Mouse (Mus musculus) left cerebral cortex, postnatal 36 days (tissue): ENCODE results near the gene Arid5a. TPM values are rescaled to one million over a fixed set of nuclear protein-coding genes. Genes with fewer than 3 reads are reported as not detected.

Experiments
- DNase-seq, 2 experiments: peaks; one replicate each; pipeline ENCODE4 v3.0.0; 2021 to 2022; ENCODE audit warnings: low spot score in 2 of 2, mixed read lengths in 1 of 2
- intact Hi-C: fragments of 180-260 bp; cut with DNase I; formaldehyde crosslinking; loops from one replicate; pipeline ENCODE4 v1.15.1; 2025
- total RNA-seq, 2 experiments: library from RNA; stranded (reverse); gene quantifications; 2 replicates each; pipeline ENCODE4 v1.2.3; 2021

Arid5a gene
- total RNA-seq, 2 experiments from 2014 or later = 14.5 to 14.8 TPM

DNA sequence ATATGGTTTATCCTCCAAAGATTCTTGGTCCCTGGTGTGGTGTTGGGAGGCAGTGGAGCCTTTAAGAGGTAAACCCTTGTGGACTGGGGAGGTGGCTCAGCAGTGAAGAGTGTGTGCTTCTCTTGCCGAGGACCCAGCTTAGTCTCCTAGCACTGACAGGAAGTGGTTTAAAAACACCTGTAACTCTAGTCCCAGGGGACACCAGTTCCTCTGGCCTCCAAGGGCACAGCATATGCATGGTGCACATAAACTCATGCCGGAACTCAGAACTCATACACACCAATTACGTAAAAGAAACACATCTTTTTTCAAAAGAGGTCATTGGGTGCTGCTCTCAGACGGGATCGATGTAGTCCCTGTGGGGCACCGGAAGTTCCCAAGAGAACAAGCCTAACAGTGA is 25.7 kb upstream of the Arid5a start:
- no peak for DNase-seq
- intact Hi-C loops = no loop called here

GRCm38 (mm10) chr1:36293470-36293869 is 14.1 kb upstream of the Arid5a start:
- no peak for DNase-seq
- intact Hi-C loops = no loop called here

DNA sequence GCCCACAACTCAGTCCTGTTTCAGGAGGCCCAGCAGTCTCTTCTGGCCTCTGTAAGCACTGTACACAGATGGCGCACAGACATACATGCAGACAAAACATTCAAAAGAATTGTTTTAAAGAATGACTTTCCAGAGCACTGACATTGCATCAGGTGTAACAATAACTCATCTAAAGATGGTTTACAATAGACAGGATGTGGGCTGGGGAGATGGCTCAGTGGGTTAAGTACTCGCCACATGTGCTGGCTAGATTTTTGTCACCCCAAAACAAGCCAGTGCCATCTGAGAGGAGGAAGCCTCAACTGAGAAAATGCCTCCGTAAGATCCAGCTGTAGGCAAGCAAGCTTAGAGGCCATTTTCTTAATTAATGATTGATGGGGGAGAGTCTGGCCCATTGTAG is 13.1 kb upstream of the Arid5a start:
- intact Hi-C loops = no loop called here

DNA sequence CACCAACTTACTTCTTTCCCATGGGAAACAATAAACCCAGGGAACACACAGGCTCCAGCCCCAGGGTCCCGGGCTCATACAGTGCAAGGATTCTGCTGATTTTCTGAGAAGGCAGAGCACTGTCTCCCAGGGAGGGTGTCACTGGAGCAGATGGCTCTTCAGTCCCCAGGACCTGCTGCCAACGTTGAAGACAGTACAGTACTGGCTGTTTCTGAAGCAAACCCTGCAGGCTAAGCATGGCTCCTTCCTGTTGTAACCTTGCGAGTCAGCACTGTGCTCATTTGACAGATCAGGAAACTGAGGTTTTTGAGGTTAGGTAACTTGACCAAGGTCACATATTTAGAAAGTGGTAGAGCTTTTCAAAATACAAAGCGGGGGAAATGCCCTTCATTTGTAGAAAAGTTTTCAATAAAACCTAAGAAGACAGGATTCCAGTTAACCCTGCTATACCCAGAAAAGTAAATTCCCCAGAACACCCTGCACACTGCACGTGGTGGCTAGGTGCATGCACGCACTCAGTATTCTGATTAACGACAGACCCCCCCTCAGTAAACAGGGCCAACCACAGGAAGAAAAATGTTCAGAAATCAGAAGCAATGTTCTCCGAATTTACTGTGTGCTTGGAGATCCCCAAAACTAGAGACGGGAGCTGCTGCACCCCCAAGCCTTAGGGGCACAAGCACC is 10.9 kb upstream of the Arid5a start:
- no peak for DNase-seq
- intact Hi-C loops = no loop called here

More for the DNA sequence above, 13.1 kb upstream of the Arid5a start:
- DNase-seq = no peak

DNA sequence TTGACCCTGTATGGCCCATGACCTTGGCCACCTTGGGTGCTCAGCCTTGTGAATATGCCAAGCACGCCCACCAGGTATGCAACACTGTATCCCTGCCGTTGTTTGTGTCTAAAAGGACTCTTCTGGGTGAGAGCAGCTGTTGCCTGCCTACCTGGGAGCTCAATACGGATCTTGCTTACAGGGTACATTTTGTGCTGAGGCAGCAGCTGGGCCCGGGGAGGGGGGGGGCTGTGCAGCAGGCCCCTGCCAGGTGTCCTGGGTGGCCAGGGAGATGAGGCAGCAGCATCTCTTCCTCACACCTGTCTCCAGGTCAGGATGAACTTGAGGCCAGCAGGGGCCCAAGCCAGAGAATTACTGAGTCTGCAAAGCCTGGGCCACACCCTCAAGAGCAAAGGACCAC is 9.4 kb upstream of the Arid5a start:
- no peak for DNase-seq
- intact Hi-C loops = no loop called here

GRCm38 (mm10) chr1:36299126-36299525 is 8.4 kb upstream of the Arid5a start:
- no peak for DNase-seq
- intact Hi-C loops = no loop called here

DNA sequence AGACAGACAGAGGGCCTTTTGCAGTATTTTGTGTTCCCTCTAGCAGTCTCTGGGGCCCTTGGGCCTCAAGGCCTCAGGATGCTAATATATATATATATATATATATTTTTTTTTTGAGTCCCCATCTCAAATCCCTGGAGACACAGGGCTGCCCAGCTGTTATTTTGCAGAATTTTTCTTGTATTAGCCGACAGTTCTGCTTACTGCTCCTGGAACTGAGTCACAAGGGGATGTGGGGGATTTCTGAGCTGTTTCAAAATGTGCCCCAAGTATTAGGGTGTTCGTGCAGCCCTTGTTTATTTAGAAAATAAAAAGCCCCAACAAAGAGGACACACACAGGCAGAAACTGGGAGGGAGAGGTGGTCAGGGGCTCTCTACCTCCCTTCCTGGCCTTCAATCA is 7.9 kb upstream of the Arid5a start:
- intact Hi-C loops = no loop called here

DNA sequence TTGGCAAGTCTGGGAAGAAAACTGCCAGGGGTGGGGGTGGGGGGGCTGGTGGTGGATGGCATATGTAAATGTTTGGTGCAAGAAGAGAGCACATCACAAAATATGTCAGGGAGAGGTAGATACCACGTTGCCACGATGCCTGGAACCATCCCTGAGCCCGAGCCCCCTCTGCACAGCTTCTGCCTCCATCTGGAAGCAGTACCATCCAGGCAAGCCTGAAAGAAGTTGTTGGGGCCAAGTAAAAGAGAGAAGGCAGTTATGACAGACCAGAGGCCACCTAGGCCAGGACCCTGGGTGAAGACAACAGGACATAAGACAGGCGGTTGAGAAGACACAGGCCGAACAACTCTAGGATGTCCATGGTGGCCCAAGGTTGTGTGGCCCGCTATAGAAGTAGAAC is 7.0 kb upstream of the Arid5a start:
- intact Hi-C loops = no loop called here
- DNase-seq = no peak

More for the DNA sequence above, 7.9 kb upstream of the Arid5a start:
- no peak for DNase-seq

DNA sequence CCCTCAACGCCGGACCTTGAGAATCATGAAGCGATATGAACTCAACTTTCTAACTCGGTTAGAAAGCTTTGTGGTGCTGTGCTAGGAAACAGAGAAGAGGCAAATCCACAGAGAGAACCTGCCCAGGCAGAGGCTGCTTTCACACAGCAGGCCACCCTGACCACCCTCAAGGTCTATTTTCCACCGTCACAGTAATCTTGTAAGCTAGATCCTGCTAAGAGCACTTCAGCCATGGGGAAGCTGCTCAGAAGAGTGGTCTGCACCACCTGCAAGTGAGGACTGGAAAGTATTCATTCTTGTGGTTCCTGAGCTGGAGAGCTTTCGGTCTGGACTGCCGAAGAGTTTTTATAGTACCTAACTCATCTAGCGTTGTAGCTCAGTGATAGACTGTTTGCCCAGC is 5.3 kb upstream of the Arid5a start:
- intact Hi-C loops = no loop called here
- no peak for DNase-seq

- no peak for DNase-seq
- intact Hi-C loops = no loop called here
Observed at GRCm38 (mm10) chr1:36302957-36303356, 4.6 kb upstream of the Arid5a start.

DNA sequence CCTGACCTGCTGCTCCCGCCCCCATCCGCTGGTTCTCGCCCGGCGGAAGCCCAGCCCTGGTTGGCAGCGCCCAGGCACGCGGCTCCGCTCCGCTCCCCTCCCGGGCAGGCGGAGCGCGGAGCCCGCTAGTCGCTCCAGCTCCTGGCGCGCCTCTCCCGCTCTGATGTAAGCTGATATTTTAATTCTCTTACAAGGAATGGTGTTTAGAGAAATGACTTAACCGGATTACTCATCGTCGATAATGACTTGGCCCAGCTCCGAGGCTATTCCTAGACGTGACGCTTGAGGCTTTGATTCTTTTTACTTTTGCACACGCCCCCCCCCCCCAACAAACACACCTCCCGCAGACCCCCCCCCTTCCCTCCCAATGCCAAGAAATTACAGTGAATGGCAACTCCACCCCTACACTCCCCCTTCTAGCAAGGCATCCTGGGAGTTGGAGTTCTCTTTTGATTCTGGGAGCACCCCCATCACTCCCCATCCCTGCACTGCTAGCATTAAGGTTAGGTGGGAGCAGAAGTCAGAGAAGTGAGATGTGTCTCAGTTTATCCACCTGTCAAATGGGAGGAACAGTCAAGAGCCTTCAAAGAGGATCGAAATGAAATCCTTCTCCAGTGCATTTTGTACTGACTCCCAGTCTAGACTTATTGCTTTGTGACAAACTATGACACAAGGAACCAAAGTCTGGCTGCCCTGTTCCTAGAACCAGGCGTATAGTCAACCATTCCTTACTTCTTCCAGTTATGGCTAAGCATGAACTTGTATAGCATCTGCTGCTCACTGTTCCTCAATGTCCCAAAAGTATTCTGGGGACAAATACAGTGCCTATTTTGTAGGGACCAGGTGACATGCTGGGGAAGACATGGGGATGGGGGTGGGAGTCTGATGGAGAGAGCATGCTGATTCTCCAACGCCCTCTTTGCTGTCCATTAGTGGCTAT is 3.9 kb upstream of the Arid5a start:
- intact Hi-C loops = no loop called here
- DNase-seq = peak; percentile 78 to 79

DNA sequence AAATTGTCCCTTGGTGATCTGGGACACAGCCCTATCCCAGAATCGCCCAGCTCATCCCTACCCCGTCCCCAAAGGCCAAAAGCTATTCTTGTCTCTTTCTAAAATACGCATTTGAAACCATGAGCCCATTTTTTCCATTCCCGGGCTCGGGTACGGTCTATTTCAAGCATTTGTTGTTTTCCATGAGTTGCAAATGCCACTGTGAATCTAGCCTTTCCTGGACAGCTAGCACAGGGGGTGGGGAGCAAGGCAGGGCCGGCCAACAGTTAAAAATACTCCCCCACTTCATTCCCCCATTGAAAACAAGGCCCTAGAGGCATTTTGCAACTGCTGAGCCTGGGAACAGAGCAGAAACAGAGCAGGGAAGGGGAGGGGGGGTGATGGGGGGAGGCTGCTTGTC is 2.8 kb upstream of the Arid5a start:
- intact Hi-C loops = no loop called here

GRCm38 (mm10) chr1:36306120-36306519 is 1.4 kb upstream of the Arid5a start:
- intact Hi-C loops = no loop called here
- DNase-seq = no peak

More for the DNA sequence above, 2.8 kb upstream of the Arid5a start:
- DNase-seq = no peak

DNA sequence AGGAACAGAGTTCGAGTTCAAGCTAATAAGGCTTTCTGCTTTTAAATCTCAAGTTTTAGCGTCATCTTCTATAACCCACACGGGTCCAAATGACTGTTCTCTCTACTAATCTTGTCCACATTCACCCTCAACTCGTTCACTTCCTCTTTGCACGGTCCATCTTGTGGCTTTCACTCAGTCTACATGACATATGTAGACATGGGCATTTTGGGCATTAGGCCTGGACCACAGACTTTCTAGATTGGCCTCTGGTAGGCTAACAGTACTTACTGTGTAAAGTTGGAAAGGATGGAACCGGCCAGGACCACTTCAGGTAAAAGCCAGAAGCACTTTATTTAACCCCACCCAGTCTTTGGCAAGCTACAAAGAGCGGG is 425 bp upstream of the Arid5a start:
- DNase-seq = no peak
- intact Hi-C loops = no loop called here

DNA sequence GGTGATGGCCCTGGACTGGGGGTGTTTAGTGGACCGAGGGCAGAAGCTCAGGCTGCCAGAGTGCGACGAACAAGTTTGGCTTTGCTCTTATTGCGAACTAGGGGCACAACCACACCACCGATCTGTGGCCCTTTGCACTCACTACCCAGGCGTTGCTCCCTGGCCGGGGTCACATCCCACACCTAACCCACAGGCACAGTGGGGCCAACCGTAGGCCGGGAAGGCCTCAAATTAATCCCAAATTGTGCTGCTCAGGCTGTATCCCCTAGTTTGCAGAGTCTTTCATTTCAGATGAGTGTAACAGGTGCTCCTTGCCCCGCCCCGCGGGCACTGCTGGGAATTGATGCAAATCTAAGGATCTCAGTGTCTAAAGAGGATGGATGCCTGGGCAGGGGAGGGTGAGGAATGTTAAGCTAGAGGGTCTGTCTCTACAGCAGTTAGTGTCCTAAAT is 943 bp downstream of the Arid5a start:
- no peak for DNase-seq
- intact Hi-C loops = no loop called here

- no peak for DNase-seq
- intact Hi-C loops = no loop called here
Observed at GRCm38 (mm10) chr1:36308966-36309475, 1.5 kb downstream of the Arid5a start.

DNA sequence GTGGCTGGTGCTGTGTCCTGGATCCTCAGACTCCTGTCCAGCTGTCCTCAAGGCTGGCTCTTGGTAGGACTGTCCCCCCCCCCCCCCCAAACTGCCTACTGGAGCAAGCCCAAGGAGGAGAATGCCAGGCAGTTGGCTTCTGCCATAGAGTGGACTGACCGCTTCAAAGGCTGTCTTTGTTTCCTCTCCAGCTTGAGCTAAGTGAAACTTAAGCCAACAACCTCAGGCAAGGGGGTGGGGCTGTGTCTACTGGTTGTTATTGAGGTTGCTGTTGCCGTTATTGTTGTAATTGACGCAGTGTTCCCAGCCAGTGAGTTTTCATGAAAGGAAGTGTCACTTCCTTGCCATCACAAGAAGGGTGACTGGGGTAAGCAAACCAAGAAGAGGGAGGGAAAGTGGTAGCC is 2.0 kb downstream of the Arid5a start:
- intact Hi-C loops = no loop called here
- peak in 1 of 2 experiments; percentile 36 for DNase-seq

DNA sequence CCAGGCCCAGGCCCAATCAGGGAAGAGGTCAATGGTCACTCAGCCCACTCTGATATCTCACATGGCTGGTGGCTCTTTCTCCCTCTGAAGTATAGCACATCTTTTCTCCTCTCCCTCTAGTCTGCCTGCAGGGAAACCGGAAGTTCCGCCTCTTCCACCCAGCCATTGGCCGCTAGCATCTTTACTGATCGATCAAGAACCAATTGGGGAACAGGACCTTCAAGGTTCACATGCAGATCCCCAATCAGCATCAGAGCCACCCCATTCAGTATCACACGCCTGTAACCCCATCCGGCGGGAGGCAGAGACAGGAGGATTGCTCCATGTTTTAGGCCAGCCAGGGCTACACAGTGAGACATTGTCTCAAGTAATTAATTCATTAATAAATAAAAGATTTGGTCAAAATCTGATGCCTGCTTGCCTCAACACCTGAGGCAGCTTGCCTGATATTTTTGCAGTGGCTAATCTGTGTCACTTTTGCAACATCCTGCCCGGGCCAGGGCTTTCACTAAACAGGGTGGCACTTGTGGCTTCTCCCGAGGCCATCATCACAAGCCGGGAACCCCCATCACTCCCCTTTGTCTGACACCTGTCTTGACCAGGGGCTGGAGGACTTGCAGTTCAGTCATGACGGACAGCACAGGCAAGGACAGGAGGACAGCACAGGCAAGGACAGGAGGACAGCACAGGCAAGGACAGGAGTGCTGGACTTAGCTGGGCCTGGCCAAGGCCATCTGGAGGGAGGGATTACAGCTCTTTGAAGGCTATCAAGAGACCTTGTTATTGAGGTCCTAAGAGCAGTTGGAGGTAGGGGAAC is 7.6 kb downstream of the Arid5a start:
- DNase-seq = no peak

DNA sequence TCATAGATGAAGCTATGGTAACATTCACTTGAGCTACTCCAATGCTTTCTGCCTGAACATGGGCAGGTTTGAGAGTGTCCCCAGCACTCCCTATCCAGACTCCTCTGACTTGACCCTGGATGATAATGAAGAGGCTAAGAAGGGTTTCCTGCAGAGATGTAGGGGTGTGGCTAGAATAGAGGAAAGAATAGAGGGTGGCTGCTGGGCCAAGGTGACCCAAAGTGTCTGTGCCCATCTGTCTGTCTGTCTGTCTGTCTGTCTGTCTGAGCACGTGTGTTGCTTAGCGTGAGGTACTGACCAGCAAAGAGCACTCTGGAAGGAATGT is 8.2 kb downstream of the Arid5a start:
- DNase-seq = no peak

More for the DNA sequence above, 7.6 kb downstream of the Arid5a start:
- intact Hi-C loops = no loop called here

DNA sequence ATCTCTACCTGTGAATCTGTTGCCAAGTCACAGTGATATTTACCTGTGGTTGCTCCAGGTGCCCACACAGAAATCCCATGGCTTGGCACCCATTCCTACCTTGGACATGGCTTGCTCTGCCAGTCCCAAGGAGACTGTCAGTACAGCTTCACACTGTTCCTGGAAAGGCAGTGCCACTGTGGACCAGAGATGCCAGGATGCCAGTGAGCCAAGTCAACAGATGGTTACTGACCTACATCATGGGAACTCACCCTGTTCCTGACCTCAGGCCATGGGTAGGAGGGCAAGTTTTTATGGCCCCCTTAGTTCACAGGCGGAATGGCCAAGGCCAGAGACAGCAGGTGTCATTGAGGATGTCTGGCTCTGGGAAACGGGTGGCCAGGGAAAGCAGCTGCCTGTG is 13.6 kb downstream of the Arid5a start:
- no peak for DNase-seq
- intact Hi-C loops = loop anchor here (10.0 kb wide), 1 partner anchor 174 kb away; no protein-coding TSS in a partner anchor

More for the DNA sequence above, 8.2 kb downstream of the Arid5a start:
- intact Hi-C loops = no loop called here
